Mouse (Mus musculus) kidney, postnatal 0 days (tissue): ENCODE data around the gene Cdkal1. TPM values are rescaled to one million over a fixed set of nuclear protein-coding genes. Genes with fewer than 3 reads are reported as not detected.

ENCODE experiments used
- ATAC-seq: fragments of 200-750 bp; cut with Nextera tagmentation; replicated peaks from 2 replicates; pipeline ENCODE4 v1.8.0; 2017; ENCODE audit warnings: low read depth, moderate number of reproducible peaks, moderate TSS enrichment, moderate library complexity; ENCODE audit not compliant: low FRiP score
- DNase-seq: peaks from one replicate; pipeline ENCODE4 v3.0.0-alpha.2; 2016; ENCODE audit warnings: low spot score
- H3K27ac ChIP-seq: fragments of 300-500 bp; sonication (generic); 2 replicates; pipeline ENCODE4 v1.5.1; 2014; ENCODE audit warnings: mild to moderate bottlenecking
- H3K27me3 ChIP-seq: fragments of 300-500 bp; sonication (generic); 2 replicates; pipeline ENCODE4 v1.6.1; 2014; ENCODE audit warnings: low read length, mixed read lengths; ENCODE audit not compliant: insufficient read depth
- H3K36me3 ChIP-seq: fragments of 300-500 bp; sonication (generic); 2 replicates; pipeline ENCODE4 v1.6.1; 2014; ENCODE audit warnings: low read length, mixed read lengths; ENCODE audit not compliant: insufficient read depth
- H3K4me1 ChIP-seq: fragments of 300-500 bp; sonication (generic); replicated peaks from 2 replicates; pipeline ENCODE4 v1.6.1; 2014; ENCODE audit warnings: antibody characterized with exemption, low read length, mixed read lengths; ENCODE audit not compliant: insufficient read depth
- H3K4me2 ChIP-seq: fragments of 300-500 bp; sonication (generic); 2 replicates; pipeline ENCODE4 v1.6.1; 2014; ENCODE audit warnings: mild to moderate bottlenecking, low read length, moderate library complexity, mixed read lengths
- H3K4me3 ChIP-seq: fragments of 300-500 bp; sonication (generic); replicated peaks from 2 replicates; pipeline ENCODE4 v1.5.1; 2014; ENCODE audit warnings: low read depth, low read length
- H3K9ac ChIP-seq: fragments of 300-500 bp; sonication (generic); 2 replicates; pipeline ENCODE4 v1.6.1; 2014; ENCODE audit warnings: low read depth, low read length
- H3K9me3 ChIP-seq: fragments of 300-500 bp; sonication (generic); replicated peaks from 2 replicates; pipeline ENCODE4 v1.6.1; 2016; ENCODE audit warnings: low read length, inconsistent platforms, mixed read lengths
- CTCF ChIP-seq: IDR thresholded peaks from 2 replicates; pipeline ENCODE4 v1.5.1; 2016; ENCODE audit warnings: antibody characterized with exemption, low read depth, mild to moderate bottlenecking, moderate library complexity
- WGBS: fragments of 180-500 bp; shearing (Covaris S2); extraction: QIAGEN DNeasy Blood & Tissue Kit; methylation state at CpG from one replicate; pipeline ENCODE4 v1.1.7; 2014; 5-methylcytosine and 5-hydroxymethylcytosine counted together
- polyA plus RNA-seq: library from polyadenylated mRNA; unstranded; fragments of >200 nt; fragmentation: Nextera tagmentation; extraction: Ambion mirVana; gene quantifications from 2 replicates; pipeline ENCODE4 v1.2.1, GENCODE M21; 2015

Cdkal1 gene
- polyA plus RNA-seq, 1 experiment from 2014 or later: 30.1 TPM

DNA sequence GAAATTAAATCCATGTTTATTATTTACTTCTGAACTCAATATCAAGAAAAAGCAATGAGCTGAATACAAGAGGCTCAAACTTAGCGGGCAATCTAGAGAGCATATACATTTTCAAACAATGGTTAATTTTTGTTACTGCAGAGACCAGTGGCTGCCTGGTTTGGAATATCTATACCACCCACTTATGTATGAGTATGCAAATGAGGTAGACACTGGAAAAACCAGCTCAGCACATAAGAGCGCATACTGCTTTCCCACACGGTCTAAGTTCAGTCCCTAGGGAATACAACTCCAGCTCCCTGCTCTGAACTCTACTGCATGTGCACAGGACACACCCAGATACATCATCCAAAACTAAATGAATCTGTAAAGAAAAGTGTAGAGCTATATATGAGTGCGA is 334.2 kb downstream of the Cdkal1 start:
- H3K4me3 ChIP-seq: no peak overlapping the region
- no peaks in the 10 kb centered on the region for H3K9me3 ChIP-seq
- H3K4me1 ChIP-seq: no peaks in the 10 kb centered on the region
- DNase-seq (no peak), ATAC-seq (no peak)
- no peak overlapping the region for H3K4me2 ChIP-seq
- no peak overlapping the region for H3K9ac ChIP-seq
- H3K36me3 ChIP-seq: no peaks in the 10 kb centered on the region
- no peaks in the 10 kb centered on the region for H3K27me3 ChIP-seq
- WGBS: 78% methylated on average over 4 of the region's 4 CpGs
- no peak for TF ChIP-seq CTCF
- H3K27ac ChIP-seq: no peak overlapping the region

DNA sequence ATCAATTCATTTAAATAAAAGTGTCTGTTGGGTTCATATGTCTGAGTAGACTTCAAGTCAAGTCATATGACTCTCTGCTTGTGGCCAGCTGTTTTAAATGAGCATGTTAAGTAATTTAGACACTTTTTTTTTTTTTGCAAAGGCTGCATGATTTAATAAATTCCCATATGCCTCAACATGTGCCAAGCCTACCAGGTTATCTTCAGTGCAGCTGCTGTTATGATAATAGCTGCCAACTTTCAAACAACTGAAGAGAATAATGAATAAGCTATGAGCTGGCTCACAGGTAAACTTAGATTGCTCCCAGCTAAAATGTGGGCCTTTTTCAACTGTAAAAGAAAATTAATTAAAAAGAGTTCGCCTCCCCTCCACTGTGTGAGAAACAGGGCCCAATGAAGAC is 341.4 kb downstream of the Cdkal1 start:
- Histone ChIP-seq H3K9ac (no peak overlapping the region), H3K4me3 (no peak overlapping the region), H3K9me3 (no peaks in the 10 kb centered on the region), H3K36me3 (no peaks in the 10 kb centered on the region), H3K4me1 (no peaks in the 10 kb centered on the region), H3K27me3 (no peaks in the 10 kb centered on the region), H3K4me2 (no peak overlapping the region), H3K27ac (no peak overlapping the region)
- DNase-seq (no peak), ATAC-seq (no peak)
- WGBS: 90% methylated on average over 1 of the region's 1 CpGs
- TF ChIP-seq CTCF: no peak

DNA sequence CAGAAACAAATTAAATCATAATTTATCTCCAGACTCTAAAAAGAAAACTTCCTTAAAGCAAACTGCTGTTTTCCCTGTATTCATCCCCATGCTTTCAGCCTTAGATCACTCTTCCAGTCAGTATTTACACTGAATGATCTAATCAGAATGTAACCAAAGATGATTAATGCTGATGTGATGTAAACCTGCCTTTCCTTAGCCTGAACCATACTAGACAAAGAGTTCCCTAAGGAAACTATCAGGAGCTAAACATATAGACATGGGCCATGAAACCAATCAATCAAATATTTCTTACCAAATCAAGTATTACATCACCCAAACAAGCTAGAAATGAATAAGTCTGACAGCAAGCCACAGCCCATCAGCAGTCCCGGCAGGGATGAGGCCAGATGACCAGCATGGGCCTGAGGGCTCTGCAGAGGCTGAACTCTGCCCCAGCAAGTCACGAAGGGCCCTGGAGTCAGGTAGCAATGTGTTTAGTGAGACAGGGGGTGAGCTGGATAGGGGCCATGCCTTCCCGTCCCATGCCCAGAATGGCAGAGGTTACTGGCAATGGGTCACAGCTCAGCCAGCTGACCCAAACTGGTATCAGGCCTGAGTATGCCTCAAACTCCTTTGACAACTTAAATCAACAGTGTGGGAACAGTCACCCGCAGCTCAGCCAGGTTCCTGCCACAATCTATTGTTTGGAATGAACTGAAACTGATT is 350.5 kb downstream of the Cdkal1 start:
- no peak for DNase-seq
- 63% methylated on average over 4 of the region's 4 CpGs for WGBS

DNA sequence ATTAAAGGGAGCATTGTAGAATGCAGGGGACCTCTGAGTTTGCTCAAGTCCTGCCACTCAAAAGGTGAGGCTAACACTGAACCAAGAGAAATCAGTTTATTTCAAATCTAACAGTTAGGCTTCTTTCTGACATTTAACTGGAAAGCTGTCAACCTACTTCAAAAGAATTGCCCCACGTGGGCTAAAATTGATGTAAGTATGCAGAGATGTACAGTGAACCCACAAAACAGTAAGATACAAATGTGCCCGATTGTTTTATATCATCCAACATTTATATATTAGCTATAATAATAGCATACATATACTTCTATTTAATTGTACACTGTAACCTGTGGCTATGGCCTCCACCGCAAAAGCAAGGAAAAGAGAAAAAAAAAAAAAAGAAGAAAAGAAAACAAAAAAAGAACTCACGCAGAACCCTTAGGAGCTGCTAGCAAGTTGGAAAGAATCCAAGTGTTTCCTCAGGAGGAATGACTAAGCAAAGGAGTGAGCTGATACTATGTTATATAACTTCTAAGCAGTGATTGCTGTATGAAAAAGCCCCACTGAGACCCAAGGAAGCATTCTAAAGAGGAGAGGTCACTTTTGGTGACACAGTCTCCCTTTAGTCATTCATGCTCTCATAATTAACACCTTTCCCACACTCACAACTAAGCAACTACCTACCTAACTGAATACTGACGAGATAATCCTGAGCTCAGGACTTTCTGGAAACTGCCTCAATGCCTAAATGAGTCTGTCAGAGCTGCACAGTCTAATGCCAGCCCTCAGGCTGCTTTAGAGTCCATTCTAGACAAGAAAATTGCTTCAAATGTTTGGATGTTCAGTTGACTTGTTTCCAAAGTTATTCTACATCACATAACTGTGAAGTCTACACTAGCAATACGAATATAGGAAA is 352.1 kb downstream of the Cdkal1 start:
- 52% methylated on average over 6 of the region's 6 CpGs for WGBS
- H3K4me3 ChIP-seq: no peak overlapping the region
- no peak overlapping the region for H3K9ac ChIP-seq
- no peak overlapping the region for H3K4me2 ChIP-seq
- no peaks in the 10 kb centered on the region for H3K4me1 ChIP-seq
- no peaks in the 10 kb centered on the region for H3K27me3 ChIP-seq
- no peak for TF ChIP-seq CTCF
- no peak overlapping the region for H3K27ac ChIP-seq
- ATAC-seq: no peak
- H3K36me3 ChIP-seq: no peaks in the 10 kb centered on the region
- peak; percentile 73 for DNase-seq
- H3K9me3 ChIP-seq: no peaks in the 10 kb centered on the region

More for the DNA sequence above, 350.5 kb downstream of the Cdkal1 start:
- Histone ChIP-seq H3K27ac (no peak overlapping the region), H3K4me1 (no peaks in the 10 kb centered on the region), H3K9ac (no peak overlapping the region), H3K27me3 (no peaks in the 10 kb centered on the region), H3K36me3 (no peaks in the 10 kb centered on the region), H3K9me3 (no peaks in the 10 kb centered on the region), H3K4me2 (no peak overlapping the region), H3K4me3 (no peak overlapping the region)
- no peak for ATAC-seq
- no peak for TF ChIP-seq CTCF

DNA sequence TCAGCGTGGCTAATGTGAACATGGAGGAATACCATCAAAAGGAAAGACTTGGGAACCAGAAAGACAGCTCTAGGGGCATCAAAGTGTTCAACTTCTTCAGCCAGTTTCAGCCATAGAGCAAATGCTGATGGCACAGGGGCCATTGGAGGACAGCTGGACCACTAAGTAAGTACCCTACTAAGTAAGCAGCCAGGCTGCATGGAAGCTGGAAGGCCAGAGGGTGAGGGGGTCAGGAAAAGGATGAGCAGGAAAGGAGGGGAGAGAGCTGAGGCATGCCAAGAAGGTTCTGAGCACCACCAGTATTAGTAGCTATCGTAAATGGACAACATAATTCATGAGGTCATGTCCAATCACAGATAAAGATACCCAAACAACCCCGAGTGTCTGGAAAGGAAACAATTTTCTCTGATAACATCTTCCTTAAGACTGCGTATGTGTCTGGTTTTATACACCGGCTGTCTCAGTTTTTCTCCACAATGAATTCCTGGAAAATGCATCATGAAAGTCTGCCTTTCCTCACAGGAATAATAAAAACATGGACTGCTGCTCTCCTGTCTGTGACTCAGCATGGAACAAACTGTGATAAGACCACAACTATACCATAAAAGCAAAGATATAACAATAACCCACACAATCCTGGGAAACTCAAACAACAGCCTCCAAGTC is 352.9 kb downstream of the Cdkal1 start:
- H3K4me3 ChIP-seq: no peak overlapping the region
- ATAC-seq (no peak), DNase-seq (peak; percentile 6)
- no peak overlapping the region for H3K27ac ChIP-seq
- H3K27me3 ChIP-seq: no peaks in the 10 kb centered on the region
- no peaks in the 10 kb centered on the region for H3K4me1 ChIP-seq
- H3K4me2 ChIP-seq: no peak overlapping the region
- 61% methylated on average over 5 of the region's 5 CpGs for WGBS
- no peak for TF ChIP-seq CTCF
- H3K36me3 ChIP-seq: no peaks in the 10 kb centered on the region
- no peak overlapping the region for H3K9ac ChIP-seq
- no peaks in the 10 kb centered on the region for H3K9me3 ChIP-seq

DNA sequence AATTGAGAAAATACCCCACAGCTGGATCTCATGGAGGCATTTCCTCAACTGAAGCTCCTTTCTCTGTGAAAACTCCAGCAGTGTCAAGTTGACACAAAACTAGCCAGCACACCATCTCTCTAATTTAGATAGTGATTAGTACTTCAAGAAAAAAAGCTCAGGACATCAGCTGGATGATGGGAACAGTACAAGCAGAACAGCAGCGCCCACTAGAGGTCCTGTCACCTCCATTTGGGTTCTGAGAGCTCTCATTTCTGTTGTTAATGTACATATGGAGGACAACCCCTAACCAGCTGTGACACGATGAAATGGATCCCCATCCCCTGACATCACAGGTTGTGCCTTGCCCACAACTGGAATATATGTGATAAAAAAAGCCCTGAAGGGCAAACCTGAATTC is 354.3 kb downstream of the Cdkal1 start:
- ATAC-seq: no peak
- WGBS: 78% methylated on average over 2 of the region's 2 CpGs
- Histone ChIP-seq H3K36me3 (no peaks in the 10 kb centered on the region), H3K4me1 (no peaks in the 10 kb centered on the region), H3K4me3 (no peak overlapping the region), H3K4me2 (no peak overlapping the region), H3K9ac (no peak overlapping the region), H3K27ac (no peak overlapping the region), H3K9me3 (no peaks in the 10 kb centered on the region), H3K27me3 (no peaks in the 10 kb centered on the region)
- DNase-seq: no peak
- peak; percentile 25; the same call in 1 of the 2 replicates for TF ChIP-seq CTCF
